Mouse (Mus musculus) left cerebral cortex, postnatal 4 days (tissue): ENCODE data around the gene Tex36. TPM values are rescaled to one million over a fixed set of nuclear protein-coding genes. Genes with fewer than 3 reads are reported as not detected.

ENCODE experiments used
- DNase-seq: peaks from one replicate; pipeline ENCODE4 v3.0.0-alpha.2; 2022
- intact Hi-C: fragments of 180-260 bp; cut with DNase I; formaldehyde crosslinking; loops from one replicate; pipeline ENCODE4 v1.15.1; 2025
- total RNA-seq, 2 experiments: library from RNA; stranded (reverse); gene quantifications; 2 replicates each; pipeline ENCODE4 v1.2.3; 2021

Gene Tex36
- total RNA-seq, 2 experiments from 2014 or later: not detected

- intact Hi-C loops: no loop called here
Measured at GRCm38 (mm10) chr7:133603156-133603555, 1.2 kb upstream of the Tex36 start.

GRCm38 (mm10) chr7:133600558-133600957 lies 1.4 kb downstream of the Tex36 start:
- DNase-seq: no peak
- intact Hi-C loops: no loop called here

More at GRCm38 (mm10) chr7:133603156-133603555, 1.2 kb upstream of the Tex36 start:
- DNase-seq: no peak

DNA sequence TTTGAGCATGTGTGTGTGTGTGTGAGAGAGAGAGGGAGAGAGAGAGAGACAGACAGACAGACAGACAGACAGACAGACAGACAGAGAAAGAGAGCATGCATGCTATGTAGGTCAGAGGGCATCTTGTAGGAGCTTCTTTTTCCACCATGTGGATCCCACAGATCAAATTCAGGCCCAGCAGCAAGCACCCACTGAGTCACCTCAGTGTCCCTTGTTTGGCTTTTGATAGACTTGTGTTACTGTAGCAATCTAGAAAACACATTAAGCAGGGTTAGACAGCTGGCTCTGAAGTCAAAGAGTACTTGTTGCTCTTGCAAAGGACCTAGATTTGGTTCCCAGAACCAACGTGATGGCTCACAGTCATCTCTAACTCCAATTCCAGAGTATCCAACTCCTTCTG lies 10.2 kb downstream of the Tex36 start:
- intact Hi-C loops: no loop called here

GRCm38 (mm10) chr7:133583216-133583615 lies 18.7 kb downstream of the Tex36 start:
- intact Hi-C loops: no loop called here

More for the DNA sequence above, 10.2 kb downstream of the Tex36 start:
- DNase-seq: no peak

GRCm38 (mm10) chr7:133580296-133580640 lies 21.7 kb downstream of the Tex36 start:
- DNase-seq: no peak
- intact Hi-C loops: no loop called here

More at GRCm38 (mm10) chr7:133583216-133583615, 18.7 kb downstream of the Tex36 start:
- no peak for DNase-seq

GRCm38 (mm10) chr7:133579491-133580295 lies 22.3 kb downstream of the Tex36 start:
- DNase-seq: no peak
- intact Hi-C loops: no loop called here

DNA sequence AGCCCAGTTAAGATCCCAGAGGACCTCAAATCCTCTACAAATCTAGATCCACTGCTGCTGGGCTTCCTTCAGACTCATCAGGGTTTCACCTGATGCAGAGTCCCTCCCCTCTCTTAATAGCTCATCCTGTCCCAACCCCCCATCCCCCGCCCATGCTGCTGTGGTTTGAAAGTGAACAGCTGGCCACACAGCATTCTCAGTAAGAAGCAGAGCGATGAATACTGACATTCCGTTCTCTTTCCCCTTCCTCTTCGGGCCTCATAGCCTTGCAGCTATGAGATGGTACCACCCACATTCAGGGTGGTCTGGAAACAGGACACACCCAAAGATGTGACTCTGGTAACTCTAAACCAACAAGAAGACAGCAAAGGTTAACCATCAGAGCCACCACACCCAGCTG lies 25.1 kb downstream of the Tex36 start:
- intact Hi-C loops: no loop called here
- no peak for DNase-seq

GRCm38 (mm10) chr7:133576281-133576680 lies 25.7 kb downstream of the Tex36 start:
- intact Hi-C loops: no loop called here
- DNase-seq: no peak

- intact Hi-C loops: no loop called here
- peak; percentile 10 for DNase-seq
Measured at GRCm38 (mm10) chr7:133571927-133572326, 30.0 kb downstream of the Tex36 start.

- intact Hi-C loops: no loop called here
- no peak for DNase-seq
Measured at GRCm38 (mm10) chr7:133569194-133569880, 32.6 kb downstream of the Tex36 start.

- DNase-seq: no peak
- intact Hi-C loops: no loop called here
Measured at GRCm38 (mm10) chr7:133564600-133564999, 37.4 kb downstream of the Tex36 start.

DNA sequence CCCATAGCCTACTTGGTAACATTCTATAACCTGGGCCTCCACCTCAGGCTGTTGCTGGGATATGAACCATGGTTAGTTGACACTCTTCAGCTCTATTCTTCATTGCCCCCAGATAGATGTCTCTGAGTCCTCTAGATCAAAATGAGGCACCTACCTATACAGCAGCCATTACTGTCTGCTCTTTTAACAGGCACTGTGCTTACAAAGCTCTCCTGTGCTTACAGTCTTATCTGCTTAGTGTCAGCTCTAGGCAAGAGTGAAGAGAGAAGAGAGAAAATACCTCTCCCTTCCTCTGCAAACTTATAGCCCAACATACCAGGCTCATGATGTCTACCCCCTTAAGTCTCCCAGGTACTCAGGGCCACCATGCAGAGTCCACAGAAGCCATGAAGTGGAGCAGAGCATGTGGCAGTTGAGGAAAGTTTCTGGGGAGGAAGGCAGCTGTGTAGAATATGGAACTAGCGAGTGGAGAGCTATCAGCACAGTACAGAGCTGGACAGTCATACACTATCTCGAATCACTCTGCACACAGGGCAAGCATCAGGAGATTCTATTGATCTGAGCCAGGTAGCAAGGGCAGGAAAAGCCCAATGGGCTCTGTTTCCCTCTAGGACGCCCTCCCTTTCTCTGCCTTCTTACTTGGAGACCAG lies 38.7 kb downstream of the Tex36 start:
- intact Hi-C loops: no loop called here
- no peak for DNase-seq

GRCm38 (mm10) chr7:133555786-133556492 lies 46.0 kb downstream of the Tex36 start:
- DNase-seq: peak; percentile 31
- intact Hi-C loops: no loop called here

- no peak for DNase-seq
- intact Hi-C loops: no loop called here
Measured at GRCm38 (mm10) chr7:133552306-133552991, 49.5 kb downstream of the Tex36 start.

GRCm38 (mm10) chr7:133551000-133551399 lies 51.0 kb downstream of the Tex36 start:
- intact Hi-C loops: no loop called here
- no peak for DNase-seq

GRCm38 (mm10) chr7:133548434-133548833 lies 53.5 kb downstream of the Tex36 start:
- intact Hi-C loops: no loop called here
- DNase-seq: no peak

DNA sequence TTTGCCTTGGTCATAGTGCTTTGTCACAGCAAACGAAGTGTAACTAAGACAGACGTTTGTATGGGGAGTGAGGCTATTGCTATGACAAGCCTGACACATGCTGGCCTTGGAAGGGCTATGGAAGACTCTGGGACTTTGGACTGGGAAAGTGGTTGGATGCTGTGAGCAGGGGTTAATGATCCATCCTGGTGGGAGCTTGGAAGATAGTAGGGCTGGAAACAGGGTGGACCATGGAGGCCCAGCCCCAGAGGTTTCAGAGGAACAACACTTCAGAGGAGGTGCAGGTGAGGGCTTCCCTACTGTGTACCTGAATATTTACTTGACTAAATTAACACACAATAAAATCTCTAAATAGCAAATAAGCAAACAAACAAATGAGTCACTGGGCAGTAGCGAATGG lies 56.3 kb downstream of the Tex36 start:
- intact Hi-C loops: no loop called here
- DNase-seq: no peak

DNA sequence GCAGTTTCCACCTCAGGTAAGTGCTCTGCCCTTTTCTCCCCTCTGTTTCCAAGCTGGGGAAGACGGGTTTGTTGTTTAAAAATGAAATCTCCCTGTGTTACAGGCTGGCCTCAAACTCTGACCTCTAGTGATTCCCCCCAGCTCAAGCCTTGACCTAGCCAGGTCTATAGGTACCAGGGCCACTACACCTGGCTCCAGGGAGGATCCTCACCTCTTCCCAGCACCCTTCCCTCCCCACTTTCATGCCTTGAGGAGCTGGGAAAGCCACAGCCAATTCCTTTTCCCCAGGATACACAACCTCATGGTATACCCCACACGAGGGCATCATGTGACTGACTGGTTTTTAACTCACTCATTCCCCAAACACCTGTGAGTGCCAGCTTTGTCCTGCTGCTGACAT lies 57.0 kb downstream of the Tex36 start:
- intact Hi-C loops: no loop called here
- no peak for DNase-seq

DNA sequence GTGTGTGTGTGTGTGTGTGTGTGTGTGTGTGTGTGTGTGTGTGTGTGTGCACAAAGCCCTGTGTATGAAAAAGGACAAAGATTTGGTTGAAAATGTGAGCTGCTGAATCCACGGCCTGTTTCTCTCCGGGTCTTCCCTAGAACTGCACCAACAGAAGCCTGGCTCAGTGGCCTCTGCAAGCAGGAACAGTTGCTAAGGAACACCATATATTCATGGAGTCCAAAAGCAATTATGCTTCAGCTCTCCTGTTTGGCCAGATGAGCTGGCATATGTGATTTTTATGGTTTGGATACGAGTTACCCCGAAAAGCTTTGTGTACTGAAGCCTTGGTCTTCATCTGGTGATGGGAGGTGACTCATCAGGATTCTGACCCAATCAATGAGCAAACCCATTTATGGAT lies 58.8 kb downstream of the Tex36 start:
- DNase-seq: no peak
- intact Hi-C loops: no loop called here

- DNase-seq: no peak
- intact Hi-C loops: no loop called here
Measured at GRCm38 (mm10) chr7:133537366-133537765, 64.6 kb downstream of the Tex36 start.
